Mouse (Mus musculus): ENCODE data around the gene Got1. TPM values are rescaled to one million over a fixed set of nuclear protein-coding genes. Genes with fewer than 3 reads are reported as not detected.
"Not testable (repeated sequence)": the region's sequence is repeated elsewhere in the genome, so short reads cannot be mapped to it uniquely, and the experiment has no call there.

The Got1 gene
- total RNA-seq, 2 experiments from 2014 or later = 59.8 to 62.7 TPM

DNA sequence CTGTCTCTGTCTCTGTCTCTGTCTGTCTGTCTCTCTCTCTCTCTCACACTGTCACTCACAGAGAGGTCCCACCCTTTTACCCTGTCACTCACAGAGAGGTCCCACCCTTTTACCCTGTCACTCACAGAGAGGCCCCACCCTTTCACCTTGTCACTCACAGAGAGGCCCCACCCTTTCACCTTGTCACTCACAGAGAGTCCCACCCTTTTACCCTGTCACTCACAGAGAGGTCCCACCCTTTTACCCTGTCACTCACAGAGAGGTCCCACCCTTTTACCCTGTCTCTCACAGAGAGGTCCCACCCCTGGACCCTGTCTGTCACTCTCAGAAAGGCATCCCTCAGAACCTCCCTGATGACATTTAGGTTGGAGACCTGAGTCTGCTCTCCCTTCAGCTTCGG is 31.1 kb downstream of the Got1 start:
- not testable (repeated sequence) for DNase-seq (ENCODE audit: low spot score in 2 of 2)

DNA sequence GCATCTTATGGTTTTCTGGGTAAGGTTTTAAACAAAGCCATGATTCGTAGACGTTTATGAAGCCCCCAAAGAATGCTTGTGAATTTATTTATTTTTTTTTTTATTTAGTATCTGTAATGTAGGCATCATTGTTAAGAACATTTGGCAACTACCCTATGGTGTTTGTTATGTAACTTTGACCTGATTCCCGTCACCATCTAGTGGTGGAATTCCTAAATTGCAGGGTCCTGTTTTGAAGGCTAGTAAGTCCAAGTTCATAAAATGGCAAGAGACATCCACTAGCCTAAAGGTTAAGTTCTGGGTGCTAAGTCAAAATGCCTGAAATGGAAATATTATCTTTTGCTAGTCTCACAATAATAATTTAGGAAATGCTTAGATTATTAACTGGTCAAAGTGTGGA is 37.0 kb downstream of the Got1 start:
- DNase-seq (ENCODE audit: low spot score in 2 of 2) = no peak

DNA sequence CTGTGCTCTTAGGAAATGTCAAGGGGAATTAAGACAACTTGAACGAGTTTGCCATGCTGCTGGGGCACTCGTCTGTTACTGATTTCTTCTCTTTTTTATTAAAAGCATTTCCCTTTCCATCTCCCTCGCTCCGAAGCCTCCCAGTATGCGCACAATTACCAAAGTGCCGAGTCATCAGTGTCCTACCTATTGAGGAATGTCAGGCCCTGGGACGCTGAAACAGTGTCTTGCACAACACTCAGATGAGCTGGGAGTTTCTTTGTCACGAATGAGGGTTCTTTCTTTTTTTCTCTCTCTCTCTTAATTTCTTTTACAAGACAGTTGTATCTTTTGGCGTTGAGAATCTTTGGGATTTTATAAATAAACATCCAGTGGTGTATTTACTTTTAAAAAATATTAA is 43.9 kb downstream of the Got1 start:
- no peak for DNase-seq (ENCODE audit: low spot score in 2 of 2)

DNA sequence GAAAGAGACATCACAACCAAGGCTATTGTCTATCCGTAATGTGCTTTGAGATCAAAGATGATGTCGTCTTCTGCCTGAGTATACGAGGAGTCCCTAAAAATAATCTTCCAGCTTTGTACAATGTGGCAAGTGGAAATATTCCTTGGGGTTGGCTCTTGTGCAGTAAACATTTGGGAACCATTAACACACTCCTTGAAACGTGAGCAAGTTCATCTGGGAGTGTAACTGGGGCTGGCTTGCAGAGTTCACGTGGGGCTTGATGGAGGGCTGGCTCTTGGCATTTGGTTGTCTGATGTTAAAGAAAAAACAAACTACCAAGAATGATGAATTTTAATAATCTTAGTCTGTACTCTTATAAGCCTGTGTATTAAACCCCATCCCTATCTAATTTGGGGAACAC is 45.0 kb downstream of the Got1 start:
- no peak for DNase-seq (ENCODE audit: low spot score in 2 of 2)

DNA sequence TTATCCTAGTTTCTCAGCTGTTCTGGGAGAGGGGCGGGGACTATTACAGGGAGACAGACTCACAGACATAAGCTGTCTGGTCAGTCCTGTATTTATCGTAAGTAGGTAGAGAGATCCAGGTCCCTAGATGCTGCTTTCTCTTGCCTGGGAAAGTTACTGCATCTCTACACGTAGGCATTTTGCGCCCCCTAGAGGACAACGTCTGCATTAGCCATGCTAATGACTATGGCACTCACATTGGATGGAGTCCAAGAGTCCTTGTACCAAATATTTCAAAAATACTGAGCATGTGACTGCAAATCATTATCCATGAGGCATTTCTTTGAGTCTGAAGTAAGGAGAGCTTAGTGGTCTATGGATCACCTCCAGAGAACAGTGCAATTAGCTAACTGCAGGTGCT is 45.5 kb downstream of the Got1 start:
- peak; percentile 35 to 69 for DNase-seq (ENCODE audit: low spot score in 2 of 2)

DNA sequence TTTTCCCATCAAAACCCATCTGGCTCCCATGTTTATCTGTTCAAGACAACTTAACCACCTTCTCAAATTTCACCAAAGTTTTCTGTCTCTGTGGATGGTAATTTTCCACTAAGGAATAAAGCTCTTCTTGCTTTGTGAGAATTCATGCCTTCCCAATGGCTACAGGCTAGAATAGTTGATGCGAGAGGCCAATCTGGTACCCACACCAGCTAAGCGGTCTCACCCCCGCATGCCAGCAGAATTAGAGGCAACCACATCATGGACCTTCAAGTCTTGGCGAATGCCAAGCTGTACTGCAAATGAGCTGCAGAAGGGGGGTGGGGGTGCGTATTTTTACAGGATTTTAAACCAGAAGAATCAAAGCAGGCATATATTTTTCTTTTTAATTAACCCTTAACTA is 47.0 kb downstream of the Got1 start:
- no peak for DNase-seq (ENCODE audit: low spot score in 2 of 2)

DNA sequence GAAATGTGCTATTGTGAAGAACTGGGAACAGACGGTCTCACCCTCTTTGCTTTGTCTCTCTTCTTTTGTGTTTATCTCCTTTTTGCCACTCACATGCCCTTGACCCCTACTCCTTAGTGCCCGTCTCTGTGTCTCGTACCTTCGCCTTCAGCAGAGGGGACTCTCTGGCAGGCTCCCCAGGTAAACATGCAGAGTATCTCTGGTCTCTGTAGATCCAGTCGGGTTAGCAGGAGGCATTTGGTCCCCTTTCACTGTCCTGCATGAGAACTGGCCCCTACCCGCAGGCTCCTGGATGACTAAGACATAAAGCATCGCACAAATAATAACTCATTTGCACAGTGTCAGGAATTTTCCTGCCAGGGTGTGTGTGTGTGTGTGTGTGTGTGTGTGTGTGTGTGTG is 48.3 kb downstream of the Got1 start:
- DNase-seq (ENCODE audit: low spot score in 2 of 2) = no peak

DNA sequence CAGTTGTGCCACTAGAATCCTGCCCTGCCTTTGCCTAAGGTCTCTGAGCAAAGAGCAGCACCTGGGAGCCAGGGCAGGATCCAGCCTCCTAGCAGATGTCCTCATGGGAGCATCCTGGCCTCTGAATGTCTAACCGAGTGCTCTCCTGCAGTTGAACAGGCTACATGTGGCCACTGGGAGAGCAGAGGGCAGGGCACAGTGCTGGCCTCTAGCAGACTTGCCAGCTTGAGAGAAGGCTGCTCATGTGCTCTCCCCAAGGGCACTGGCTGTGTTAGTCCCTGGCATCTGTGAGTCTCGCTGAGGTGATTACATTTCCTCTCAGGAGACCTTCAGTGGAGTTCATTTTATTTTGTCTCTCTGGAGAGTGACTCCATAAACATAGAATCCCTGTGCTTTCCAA is 48.8 kb downstream of the Got1 start:
- no peak for DNase-seq (ENCODE audit: low spot score in 2 of 2)

DNA sequence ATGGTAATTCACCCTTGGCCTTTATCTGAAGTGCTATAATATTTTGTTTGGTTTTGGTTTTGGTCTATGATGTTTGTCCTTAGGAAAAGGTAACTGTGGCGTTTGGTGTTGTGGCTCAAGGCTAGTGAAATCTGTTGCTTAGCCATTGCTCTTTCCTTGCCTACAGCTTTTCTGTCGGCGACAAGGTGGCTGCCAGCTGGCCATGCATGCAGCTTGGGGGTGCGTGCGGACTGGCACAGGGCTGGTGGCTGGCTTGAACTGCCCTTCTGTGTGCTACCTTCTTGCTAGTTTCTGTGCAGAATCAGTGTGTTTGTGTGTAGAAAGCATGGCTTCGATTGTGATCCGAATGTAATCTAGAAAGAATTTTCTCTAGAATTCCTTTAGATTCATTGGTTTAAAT is 51.6 kb downstream of the Got1 start:
- no peak for DNase-seq (ENCODE audit: low spot score in 2 of 2)

DNA sequence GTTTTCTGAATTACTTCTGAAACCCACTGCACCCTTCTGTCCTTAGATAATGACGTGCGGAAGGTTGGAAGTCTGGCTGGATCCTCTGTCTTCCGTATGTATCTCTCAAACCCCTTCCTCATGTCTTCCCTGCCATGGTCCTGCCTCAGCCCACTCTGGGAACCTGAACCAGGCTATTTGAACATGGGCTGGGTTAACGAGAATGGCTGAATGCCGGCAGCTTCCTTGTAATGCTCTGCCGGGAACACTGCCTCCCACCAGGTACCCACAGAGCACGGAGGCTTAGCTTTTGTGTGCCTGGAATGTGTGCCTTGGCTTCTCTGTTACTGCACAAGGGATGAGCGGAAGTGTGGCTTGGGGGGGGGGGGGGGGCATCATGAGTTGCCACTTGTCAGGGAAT is 52.1 kb downstream of the Got1 start:
- DNase-seq (ENCODE audit: low spot score in 2 of 2) = no peak

DNA sequence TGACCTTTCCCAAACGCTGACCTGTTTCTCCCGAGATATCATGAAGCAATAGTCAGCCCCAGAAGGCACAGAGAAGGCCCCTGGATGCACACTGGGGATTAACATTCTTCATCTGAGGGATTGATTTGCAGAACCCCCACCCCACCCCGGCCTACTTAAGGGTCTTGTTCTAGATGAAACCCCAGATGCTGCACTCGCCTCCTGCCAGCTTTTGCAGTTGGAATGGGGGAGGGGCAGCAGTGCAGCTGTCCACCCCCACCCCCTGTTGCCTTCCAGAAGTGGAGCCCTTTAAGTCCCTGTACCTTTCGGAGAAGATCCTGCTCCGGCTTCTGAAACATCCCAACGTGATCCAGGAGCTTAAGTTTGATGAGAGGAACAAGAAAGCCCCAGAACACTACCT is 55.1 kb downstream of the Got1 start:
- no peak for DNase-seq (ENCODE audit: low spot score in 2 of 2)

DNA sequence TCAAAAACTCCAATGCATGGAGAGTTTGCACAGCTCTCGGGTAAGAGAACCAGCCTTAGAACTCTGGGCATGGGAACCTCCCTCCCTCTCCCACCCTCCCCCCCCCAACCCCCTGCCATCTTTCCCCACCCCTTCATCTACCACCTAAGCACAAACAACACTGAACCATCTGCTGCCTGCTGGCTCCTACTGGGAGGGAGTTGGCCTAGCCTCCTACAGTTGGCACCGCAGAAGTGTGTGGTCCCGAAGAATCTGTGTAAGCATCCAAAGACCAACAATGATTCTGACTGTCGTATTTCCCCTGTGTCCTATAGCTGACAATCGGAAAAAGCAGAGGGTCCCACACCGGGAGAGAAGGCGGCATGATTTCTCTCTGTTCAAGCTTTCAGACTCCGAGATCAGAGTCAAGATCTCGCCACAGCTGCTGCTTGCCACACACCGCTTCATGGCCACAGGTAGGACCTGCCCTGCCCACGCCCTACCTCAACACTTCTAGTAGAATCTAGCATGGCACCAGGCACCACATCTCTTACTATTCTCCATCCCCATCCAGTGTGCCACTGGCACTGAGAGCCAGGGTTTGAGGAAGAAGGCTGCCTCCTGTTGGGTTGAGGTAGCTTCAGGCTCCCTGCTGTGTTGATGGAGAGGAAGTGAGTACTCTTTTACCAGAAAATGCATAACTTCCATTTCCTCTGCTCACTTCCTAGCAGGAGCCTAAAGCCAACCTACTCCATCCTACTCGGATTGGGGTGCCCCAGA is 56.3 kb downstream of the Got1 start:
- DNase-seq (ENCODE audit: low spot score in 2 of 2) = no peak

DNA sequence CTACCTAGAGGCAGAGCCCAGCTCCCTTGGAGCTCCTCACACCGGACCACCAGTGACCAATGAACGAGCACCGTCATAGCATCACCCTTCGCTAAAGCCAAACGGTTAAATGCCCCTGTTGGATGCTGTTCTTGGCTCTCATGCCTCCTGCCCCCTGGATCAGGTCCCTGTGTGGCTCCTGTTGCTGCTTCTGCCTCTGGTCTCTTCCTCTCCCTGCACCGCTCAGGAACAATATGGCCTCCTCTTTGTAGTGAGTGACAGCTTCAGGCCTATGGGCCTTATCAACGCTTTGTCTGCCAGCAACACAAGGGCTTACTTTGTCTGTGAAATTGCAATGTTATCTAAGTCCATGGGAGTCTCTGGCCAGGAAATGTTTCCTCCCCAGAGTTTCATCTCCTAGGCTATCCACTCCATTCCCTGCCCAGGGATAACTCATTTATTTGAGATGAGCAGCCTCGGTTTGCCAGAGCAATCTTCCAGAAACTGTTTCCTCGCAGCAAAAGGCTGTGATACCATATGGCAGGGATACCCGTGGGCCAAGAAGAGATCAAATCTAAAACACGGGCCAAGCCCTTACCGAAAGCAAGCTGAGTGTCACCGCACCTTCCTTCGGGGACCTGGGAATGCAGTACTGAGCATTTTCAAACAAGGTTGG is 58.7 kb downstream of the Got1 start:
- DNase-seq (ENCODE audit: low spot score in 2 of 2) = no peak

DNA sequence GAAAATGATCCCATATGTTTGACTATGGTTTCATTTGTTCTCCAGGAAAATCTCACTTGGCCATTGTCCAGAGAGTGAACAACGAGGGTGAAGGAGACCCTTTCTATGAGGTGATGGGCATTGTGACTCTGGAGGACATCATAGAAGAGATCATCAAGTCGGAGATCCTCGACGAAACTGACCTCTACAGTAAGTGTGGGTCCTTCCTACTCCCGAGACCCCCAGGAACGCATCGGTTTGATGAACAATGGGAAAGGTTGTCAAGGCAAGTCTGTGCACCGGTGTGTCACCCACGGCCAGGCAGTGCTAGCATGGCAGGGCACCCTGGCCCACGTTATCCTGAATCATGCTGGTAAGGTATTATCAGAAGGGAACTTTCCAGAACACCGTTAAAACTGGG is 59.3 kb downstream of the Got1 start:
- no peak for DNase-seq (ENCODE audit: low spot score in 2 of 2)

DNA sequence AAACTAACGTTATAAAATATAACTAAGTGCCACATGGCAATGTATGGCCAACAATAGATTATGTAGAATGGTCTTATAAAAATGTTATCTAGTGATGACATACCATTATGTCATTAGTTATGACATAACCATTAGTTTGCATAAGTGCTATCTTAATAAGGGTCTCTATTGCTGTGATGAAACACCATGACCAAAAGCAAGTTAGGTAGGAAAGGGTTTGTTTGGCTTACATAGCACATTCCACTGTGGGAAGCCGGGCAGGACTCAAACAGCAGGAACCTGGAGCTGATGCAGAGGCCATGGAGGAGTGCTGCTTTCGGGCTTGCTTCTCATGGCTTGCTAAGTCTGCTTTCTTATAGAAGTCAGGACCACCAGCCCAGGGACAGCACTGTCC is 60.1 kb downstream of the Got1 start:
- no peak for DNase-seq (ENCODE audit: low spot score in 2 of 2)

DNA sequence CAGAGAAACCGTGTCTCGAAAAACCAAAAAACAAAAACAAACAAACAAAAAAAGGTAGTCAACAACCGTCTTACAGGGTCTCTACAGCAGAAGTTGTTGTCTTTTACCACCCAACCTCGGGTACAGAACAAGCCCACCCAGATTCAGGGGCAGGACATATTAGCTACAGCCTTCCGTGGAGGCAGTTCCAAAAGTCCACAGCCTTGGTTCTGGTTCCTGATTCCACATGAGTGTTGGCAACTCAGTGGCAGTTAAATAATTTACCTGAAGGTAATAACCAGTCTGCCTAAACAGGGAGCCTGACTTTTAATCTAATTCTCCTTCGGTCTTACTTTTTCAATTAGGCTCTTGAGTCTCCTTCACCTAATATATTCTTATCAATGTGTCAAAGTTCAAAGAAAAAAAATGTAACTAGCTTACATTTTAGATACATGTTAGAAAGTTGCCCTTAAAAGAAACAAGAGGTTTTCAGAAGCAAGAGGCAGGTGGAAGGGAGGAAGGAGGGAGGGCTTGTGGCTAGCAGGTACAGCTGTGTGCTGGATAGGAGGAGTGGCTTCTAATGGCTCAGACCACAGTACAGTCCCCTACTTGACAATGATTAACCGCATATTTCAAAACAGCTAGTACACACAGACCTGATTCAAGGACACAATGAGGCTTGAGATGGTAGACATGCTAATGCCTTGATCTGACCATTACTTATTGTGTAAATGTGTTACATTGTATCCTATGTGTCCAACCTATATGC is 60.7 kb downstream of the Got1 start:
- DNase-seq (ENCODE audit: low spot score in 2 of 2) = no peak

DNA sequence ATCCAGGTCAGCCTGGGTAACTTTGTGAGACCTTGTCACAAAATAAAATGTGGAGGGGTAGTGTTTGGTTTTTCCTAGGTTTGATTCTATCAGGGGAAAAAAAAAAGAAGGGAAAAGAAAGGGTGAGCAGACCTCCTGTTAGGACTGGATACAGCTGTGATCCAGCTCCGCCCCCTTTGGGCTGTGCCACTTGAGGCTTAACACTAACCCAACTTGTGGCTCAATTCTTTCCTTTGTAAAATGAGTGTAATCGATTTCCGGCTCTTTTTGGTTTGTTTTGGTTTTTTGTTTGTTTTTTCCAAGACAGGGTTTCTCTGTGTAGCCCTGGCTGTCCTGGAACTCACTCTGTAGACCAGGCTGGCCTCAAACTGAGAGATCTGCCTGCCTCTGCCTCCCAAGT is 62.3 kb downstream of the Got1 start:
- DNase-seq (ENCODE audit: low spot score in 2 of 2) = no peak

DNA sequence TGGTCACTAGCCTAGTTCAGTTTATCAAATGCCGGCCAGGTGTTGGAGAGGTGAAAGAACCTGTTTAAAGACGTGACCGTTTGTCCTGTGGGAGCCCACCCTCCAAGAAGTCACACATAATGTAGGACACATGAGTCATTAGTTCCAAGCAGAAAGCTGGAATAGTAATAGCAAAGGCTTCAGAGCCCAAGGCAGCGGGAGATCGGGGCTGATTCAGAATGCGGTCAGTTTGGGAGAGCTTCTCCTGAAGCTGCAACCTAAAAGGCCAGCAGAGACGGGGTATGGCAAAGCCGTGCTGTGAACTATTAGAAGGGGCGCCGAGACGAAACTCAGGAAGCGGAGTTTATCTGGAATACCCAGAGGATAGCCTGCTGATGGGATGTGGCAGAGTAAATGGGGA is 63.9 kb downstream of the Got1 start:
- no peak for DNase-seq (ENCODE audit: low spot score in 2 of 2)

DNA sequence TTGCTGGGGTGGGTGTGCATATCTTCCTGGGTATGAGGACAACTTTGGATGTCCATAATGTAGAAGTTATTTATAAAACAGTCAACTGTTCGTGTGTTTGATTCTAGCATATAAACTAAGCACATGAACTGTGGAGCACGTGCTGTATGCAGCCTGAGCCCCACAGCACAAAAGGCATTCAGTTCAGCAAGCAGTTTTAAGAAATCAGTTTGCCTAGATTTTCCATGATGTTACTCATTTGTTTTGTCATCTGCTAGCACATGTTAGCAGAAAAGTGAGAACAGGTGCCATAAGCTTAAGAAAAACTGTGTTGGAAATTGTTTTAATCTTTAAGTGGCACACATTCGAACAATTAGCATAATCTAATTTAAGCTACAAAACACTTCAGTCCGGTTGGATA is 64.5 kb downstream of the Got1 start:
- DNase-seq (ENCODE audit: low spot score in 2 of 2) = no peak

DNA sequence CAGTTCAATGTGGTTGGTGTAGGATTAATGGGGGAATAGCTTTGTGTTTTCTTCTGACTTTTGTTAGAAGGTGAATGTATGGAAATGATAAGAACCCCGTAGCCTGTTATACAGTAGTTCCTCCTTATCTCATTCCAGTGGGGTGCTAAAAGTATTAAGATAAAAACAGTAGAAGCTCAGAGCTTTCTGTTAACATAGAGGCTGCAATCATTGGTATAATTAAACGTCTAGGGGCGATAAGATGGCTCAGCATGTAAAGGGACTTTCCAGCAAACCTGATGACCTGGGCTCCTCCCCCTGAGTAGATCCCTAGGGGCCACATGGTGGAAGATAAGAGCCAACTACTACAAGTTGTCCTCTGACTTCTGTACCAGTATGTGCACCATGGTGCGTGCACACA is 71.4 kb downstream of the Got1 start:
- no peak for DNase-seq (ENCODE audit: low spot score in 2 of 2)

DNA sequence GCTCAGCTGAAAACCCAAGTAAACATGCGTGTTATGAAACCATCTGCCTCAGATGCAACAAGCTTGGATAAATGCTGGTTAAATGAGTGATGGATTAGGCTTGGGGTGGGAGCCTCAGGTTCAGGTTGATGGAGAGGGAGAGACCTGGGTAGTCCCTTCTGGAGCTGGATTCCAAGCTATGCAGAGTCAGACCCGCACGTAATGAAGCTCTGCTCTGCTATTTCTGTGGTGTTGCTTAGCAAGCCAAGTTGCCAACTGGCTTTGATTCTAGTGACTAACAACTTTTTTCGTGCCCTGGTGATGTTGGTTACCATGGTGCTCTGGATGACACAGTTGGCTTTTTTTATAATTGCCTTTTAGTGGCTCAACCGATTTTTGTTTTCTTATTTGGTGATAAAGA is 72.2 kb downstream of the Got1 start:
- no peak for DNase-seq (ENCODE audit: low spot score in 2 of 2)

DNA sequence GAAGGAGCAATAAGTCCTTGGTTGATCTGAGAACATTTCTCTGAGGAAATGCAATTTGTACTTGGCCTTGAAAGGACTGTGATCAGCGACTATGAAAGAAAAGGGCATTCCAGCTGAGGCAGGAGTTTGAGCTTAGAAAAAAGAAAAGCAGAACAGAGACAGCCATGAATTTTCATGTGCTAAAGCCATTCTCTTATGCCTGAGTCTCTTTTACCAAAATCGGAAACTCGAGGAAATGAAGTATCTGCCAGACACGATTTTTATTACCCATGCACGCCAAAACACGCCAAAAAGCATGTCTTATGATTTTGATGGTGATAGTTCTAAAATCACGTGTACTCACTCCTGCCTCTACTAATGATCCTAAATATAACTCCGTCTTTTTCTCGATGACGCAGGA is 72.8 kb downstream of the Got1 start:
- DNase-seq (ENCODE audit: low spot score in 2 of 2) = no peak

All from adrenal gland, postnatal 4 days (tissue).